Mouse (Mus musculus) liver, embryonic 14.5 days (tissue): ENCODE results near the gene Pomgnt2. TPM values are rescaled to one million over a fixed set of nuclear protein-coding genes. Genes with fewer than 3 reads are reported as not detected.

Experiments
- ATAC-seq: fragments of 200-750 bp; cut with Nextera tagmentation; 2 replicates; pipeline ENCODE4 v1.8.0; 2017; ENCODE audit warnings: moderate number of reproducible peaks, mild to moderate bottlenecking, moderate library complexity; ENCODE audit not compliant: insufficient read depth
- DNase-seq, 3 experiments: peaks; one replicate each; pipeline ENCODE4 v3.0.0-alpha.2; 2012 to 2013; ENCODE audit warnings: low read depth in 3 of 3, low spot score in 3 of 3
- H3K27ac ChIP-seq: fragments of 300-500 bp; sonication (generic); 2 replicates; pipeline ENCODE4 v1.5.1; 2014; ENCODE audit warnings: moderate library complexity, mild to moderate bottlenecking, control low read depth, inconsistent platforms
- H3K27me3 ChIP-seq: fragments of 300-500 bp; sonication (generic); 2 replicates; pipeline ENCODE4 v1.6.1; 2014; ENCODE audit warnings: mild to moderate bottlenecking, low read length, moderate library complexity; ENCODE audit not compliant: control insufficient read depth, insufficient read depth
- H3K36me3 ChIP-seq: fragments of 300-500 bp; sonication (generic); replicated peaks from 2 replicates; pipeline ENCODE4 v1.6.1; 2014; ENCODE audit warnings: low read depth; ENCODE audit not compliant: control insufficient read depth, insufficient read depth
- H3K4me1 ChIP-seq, 2 experiments: fragments of 200-500 bp in 1 of 2; fragments of 300-500 bp in 1 of 2; sonication (generic) in 1 of 2; replicated peaks; 2 replicates each; pipeline ENCODE4 v1.6.1; 2012 to 2014; ENCODE audit warnings: antibody characterized with exemption in 1 of 2, inconsistent platforms in 1 of 2, low read length in 1 of 2; ENCODE audit not compliant: control insufficient read depth in 2 of 2, insufficient read depth in 2 of 2
- H3K4me2 ChIP-seq: fragments of 300-500 bp; sonication (generic); 2 replicates; pipeline ENCODE4 v1.6.1; 2014; ENCODE audit warnings: low read depth, mild to moderate bottlenecking, control low read depth, moderate library complexity
- H3K4me3 ChIP-seq, 2 experiments: fragments of 200-500 bp in 1 of 2; fragments of 300-500 bp in 1 of 2; sonication (generic) in 1 of 2; 2 replicates each; pipeline ENCODE4 v1.5.1; 2012 to 2014; ENCODE audit warnings: low read depth in 2 of 2, low read length in 2 of 2, mild to moderate bottlenecking in 2 of 2, control low read depth in 1 of 2, inconsistent platforms in 1 of 2, moderate library complexity in 1 of 2; ENCODE audit not compliant: insufficient read depth in 1 of 2
- H3K9ac ChIP-seq: fragments of 300-500 bp; sonication (generic); replicated peaks from 2 replicates; pipeline ENCODE4 v1.6.1; 2014; ENCODE audit warnings: mild to moderate bottlenecking, control low read depth, moderate library complexity
- H3K9me3 ChIP-seq: fragments of 300-500 bp; sonication (generic); 2 replicates; pipeline ENCODE4 v1.6.1; 2016; ENCODE audit warnings: low read length, mixed read lengths; ENCODE audit not compliant: control insufficient read depth
- CTCF ChIP-seq: IDR thresholded peaks from 2 replicates; pipeline ENCODE4 v1.5.1; 2016; ENCODE audit warnings: antibody characterized with exemption, low read depth, control low read depth
- EP300 ChIP-seq: IDR thresholded peaks from 2 replicates; pipeline ENCODE4 v1.6.1; 2016; ENCODE audit warnings: antibody characterized with exemption, low read depth
- WGBS: fragments of 180-500 bp; shearing (Covaris S2); extraction: QIAGEN DNeasy Blood & Tissue Kit; methylation state at CpG from one replicate; pipeline ENCODE4 v1.1.7; 2014; ENCODE audit not compliant: insufficient replicate concordance; 5-methylcytosine and 5-hydroxymethylcytosine counted together
- polyA plus RNA-seq, 2 experiments: library from polyadenylated mRNA; depleted of rRNA in 1 of 2; stranded (reverse) in 1 of 2; unstranded in 1 of 2; fragments of >200 nt; fragmentation: Nextera tagmentation in 1 of 2; extraction: Ambion mirVana in 1 of 2; gene quantifications; 2 replicates each; pipeline versions ENCODE4 v1.2.1 to v1.2.3; 2012 to 2014

The Pomgnt2 gene
- polyA plus RNA-seq, 2 experiments = 1.7 to 1.9 TPM

- TF ChIP-seq EP300 = no peak
- peak; percentile 90 for TF ChIP-seq CTCF
- Histone ChIP-seq H3K9ac (no peak overlapping the region), H3K9me3 (no peaks in the 10 kb centered on the region), H3K27ac (no peak overlapping the region), H3K4me1 (no peaks in the 10 kb centered on the region), H3K27me3 (no peaks in the 10 kb centered on the region), H3K4me3 (no peak overlapping the region), H3K4me2 (no peak overlapping the region), H3K36me3 (no peaks in the 10 kb centered on the region)
- ATAC-seq (0 out of 2 replicates have a peak, but pooled peaks have one; percentile 11), DNase-seq (no peak)
- 45% methylated on average over 15 of the region's 15 CpGs for WGBS
Measured at GRCm38 (mm10) chr9:121983504-121983903, 13.4 kb downstream of the Pomgnt2 start.

- ATAC-seq (no peak), DNase-seq (no peak)
- H3K4me3 ChIP-seq = no peak overlapping the region
Measured at GRCm38 (mm10) chr9:121982665-121983064, 14.2 kb downstream of the Pomgnt2 start.

GRCm38 (mm10) chr9:121982214-121982613 lies 14.7 kb downstream of the Pomgnt2 start:
- Histone ChIP-seq H3K27ac (no peak overlapping the region), H3K4me3 (no peak overlapping the region), H3K27me3 (no peaks in the 10 kb centered on the region), H3K9me3 (no peaks in the 10 kb centered on the region), H3K4me1 (no peaks in the 10 kb centered on the region), H3K9ac (no peak overlapping the region), H3K4me2 (no peak overlapping the region), H3K36me3 (no peaks in the 10 kb centered on the region)
- TF ChIP-seq CTCF = no peak
- TF ChIP-seq EP300 = no peak
- ATAC-seq = no peak
- no peak for DNase-seq
- 83% methylated on average over 22 of the region's 22 CpGs for WGBS

More at GRCm38 (mm10) chr9:121982665-121983064, 14.2 kb downstream of the Pomgnt2 start:
- H3K4me2 ChIP-seq = no peak overlapping the region
- H3K9ac ChIP-seq = no peak overlapping the region
- no peaks in the 10 kb centered on the region for H3K9me3 ChIP-seq
- TF ChIP-seq EP300 (no peak), CTCF (no peak)
- H3K4me1 ChIP-seq = no peaks in the 10 kb centered on the region
- H3K36me3 ChIP-seq = no peaks in the 10 kb centered on the region
- H3K27me3 ChIP-seq = no peaks in the 10 kb centered on the region
- H3K27ac ChIP-seq = no peak overlapping the region
- 79% methylated on average over 15 of the region's 15 CpGs for WGBS

- H3K4me2 ChIP-seq = no peak overlapping the region
- no peak overlapping the region for H3K4me3 ChIP-seq
- H3K4me1 ChIP-seq = no peaks in the 10 kb centered on the region
- H3K27ac ChIP-seq = no peak overlapping the region
- DNase-seq (no peak), ATAC-seq (no peak)
- TF ChIP-seq CTCF (no peak), EP300 (no peak)
- no peaks in the 10 kb centered on the region for H3K9me3 ChIP-seq
- WGBS = 44% methylated on average over 10 of the region's 10 CpGs
- H3K27me3 ChIP-seq = no peaks in the 10 kb centered on the region
- H3K36me3 ChIP-seq = no peaks in the 10 kb centered on the region
- H3K9ac ChIP-seq = no peak overlapping the region
Measured at GRCm38 (mm10) chr9:121981466-121982105, 15.3 kb downstream of the Pomgnt2 start.

GRCm38 (mm10) chr9:121981046-121981445 lies 15.9 kb downstream of the Pomgnt2 start:
- 59% methylated on average over 9 of the region's 9 CpGs for WGBS
- ATAC-seq = no peak

More at GRCm38 (mm10) chr9:121981046-121981445, 15.9 kb downstream of the Pomgnt2 start:
- no peak overlapping the region for H3K27ac ChIP-seq
- H3K36me3 ChIP-seq = no peaks in the 10 kb centered on the region
- TF ChIP-seq EP300 = no peak
- no peak for TF ChIP-seq CTCF
- no peak for DNase-seq
- no peaks in the 10 kb centered on the region for H3K9me3 ChIP-seq
- H3K27me3 ChIP-seq = no peaks in the 10 kb centered on the region
- no peaks in the 10 kb centered on the region for H3K4me1 ChIP-seq
- H3K9ac ChIP-seq = no peak overlapping the region
- no peak overlapping the region for H3K4me3 ChIP-seq
- no peak overlapping the region for H3K4me2 ChIP-seq
